Mouse (Mus musculus) liver, embryonic 14.5 days (tissue): ENCODE measurements around the gene 4930426L09Rik.

ENCODE experiments used
- CTCF ChIP-seq: IDR thresholded peaks from 2 replicates; pipeline ENCODE4 v1.5.1; 2016; ENCODE audit warnings: antibody characterized with exemption, low read depth, control low read depth
- EP300 ChIP-seq: IDR thresholded peaks from 2 replicates; pipeline ENCODE4 v1.6.1; 2016; ENCODE audit warnings: antibody characterized with exemption, low read depth

DNA sequence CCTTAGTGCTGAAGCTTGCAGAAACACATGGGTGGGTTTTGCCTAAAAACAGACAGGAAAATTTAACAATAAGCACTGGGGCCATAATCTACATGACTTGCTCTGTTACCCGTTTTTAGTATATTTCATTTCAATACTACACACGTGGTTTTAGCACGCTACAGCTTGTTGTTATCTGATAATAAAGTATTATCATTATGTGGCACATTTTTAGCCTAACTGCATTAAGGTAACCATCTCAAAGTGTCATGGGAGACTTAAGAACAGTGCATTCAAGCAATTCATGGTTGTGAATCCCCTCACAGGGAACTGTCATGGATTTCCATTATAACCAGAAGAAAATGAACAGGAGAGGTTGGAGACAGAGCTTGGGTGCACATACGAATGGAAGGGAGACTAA, 43.7 kb upstream of the 4930426L09Rik start:
- no peak for TF ChIP-seq CTCF
- TF ChIP-seq EP300: peak; percentile 82
